Mouse (Mus musculus): ENCODE measurements around the gene Asb6. TPM values are rescaled to one million over a fixed set of nuclear protein-coding genes. Genes with fewer than 3 reads are reported as not detected.

The Asb6 gene
- total and polyA plus RNA-seq, 3 experiments = 24.7 to 58.2 (median 30.3) TPM

DNA sequence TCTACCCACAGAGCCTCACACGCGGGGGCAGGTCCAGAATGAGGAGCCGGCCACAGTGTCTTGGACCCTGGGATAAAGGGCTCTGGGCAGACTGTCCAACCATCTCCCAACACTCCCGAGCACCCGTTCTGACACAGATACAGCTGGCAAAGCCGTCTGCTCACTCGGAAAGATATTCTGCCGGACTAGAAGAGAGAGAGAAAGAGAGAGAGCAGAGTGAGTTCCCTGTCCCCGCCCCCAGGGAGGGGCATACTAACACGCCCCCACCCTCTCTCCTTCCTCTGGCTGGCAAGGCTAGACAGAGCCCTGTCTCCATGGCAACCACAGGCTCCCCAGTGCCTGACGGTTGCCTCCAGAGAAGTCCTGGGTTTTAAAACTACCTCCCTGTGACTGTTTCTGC, 33.8 kb downstream of the Asb6 start:
- peak; percentile 89 for DNase-seq

DNA sequence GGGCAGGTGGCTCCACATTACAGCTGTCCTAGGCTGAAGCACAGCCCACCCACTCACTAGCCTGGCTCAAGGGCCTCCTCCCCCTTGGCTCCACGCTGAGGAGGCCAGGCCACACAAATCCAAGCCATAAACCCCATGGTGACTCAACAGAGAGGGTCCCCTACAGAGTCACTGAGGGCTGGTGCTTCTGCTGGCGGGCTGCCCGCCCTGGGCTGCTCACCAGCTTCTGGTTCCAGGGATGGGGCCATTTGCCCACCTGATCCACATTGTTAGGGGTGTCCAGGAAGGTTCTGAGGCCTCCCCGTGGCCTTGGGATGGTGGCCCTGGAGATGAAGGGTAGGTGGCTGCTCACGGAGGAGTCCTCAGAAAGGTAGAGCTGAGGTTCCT, 34.3 kb downstream of the Asb6 start:
- peak; percentile 31 for DNase-seq

DNA sequence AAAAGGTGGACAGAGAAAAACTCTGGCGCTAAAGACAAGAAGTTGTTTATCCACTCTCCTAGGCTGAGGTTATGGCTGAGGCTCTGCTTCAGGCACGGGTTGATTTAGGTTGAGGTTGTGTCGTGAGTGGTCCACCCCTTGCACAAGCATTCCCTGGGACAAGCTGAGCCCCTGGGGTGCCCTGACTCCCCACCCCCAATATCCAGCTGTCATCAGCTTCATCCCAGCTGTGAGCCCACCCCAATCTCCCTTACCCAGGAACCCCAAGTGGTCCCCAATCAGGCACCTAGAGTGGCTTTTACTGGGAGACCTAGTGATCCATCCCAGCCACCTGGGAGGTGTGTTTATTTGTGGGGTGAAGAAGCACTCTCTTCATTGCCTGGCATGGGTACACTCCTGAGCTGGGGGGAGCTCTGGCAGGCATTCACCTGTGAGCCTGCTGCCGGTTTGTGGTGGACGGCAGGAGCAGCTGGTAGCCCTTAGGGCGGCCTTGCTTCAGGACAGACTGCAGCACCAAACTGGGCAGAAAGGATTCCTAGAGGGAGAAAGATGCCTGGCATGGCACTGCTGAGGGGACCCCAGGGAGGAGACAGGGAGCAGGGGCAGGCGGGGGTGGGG, 34.8 kb downstream of the Asb6 start:
- no peak for DNase-seq

GRCm38 (mm10) chr2:30794179-30795108, 35.7 kb downstream of the Asb6 start:
- DNase-seq = peak; percentile 96

DNA sequence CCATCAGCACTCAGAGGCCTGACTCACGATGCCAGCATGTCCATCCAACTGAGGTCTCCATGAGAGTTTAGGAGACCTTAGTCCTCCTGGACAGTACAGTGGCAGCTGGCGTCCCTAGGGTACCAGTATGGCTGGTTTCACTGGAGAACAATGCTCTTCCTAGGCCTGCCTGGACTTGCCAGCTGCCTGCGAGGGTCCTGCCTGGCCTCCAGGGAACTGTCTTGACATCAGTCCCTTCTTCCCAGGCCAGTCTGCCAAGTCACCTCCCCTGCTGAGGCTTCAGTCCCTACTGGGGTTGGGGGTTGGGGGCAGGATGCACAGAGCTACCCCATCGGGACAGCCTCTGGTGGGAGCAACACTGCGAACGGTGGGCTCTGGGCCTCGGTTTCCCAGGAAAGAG, 38.1 kb downstream of the Asb6 start:
- DNase-seq = no peak

GRCm38 (mm10) chr2:30787466-30787865, 42.7 kb downstream of the Asb6 start:
- no peak for DNase-seq

DNA sequence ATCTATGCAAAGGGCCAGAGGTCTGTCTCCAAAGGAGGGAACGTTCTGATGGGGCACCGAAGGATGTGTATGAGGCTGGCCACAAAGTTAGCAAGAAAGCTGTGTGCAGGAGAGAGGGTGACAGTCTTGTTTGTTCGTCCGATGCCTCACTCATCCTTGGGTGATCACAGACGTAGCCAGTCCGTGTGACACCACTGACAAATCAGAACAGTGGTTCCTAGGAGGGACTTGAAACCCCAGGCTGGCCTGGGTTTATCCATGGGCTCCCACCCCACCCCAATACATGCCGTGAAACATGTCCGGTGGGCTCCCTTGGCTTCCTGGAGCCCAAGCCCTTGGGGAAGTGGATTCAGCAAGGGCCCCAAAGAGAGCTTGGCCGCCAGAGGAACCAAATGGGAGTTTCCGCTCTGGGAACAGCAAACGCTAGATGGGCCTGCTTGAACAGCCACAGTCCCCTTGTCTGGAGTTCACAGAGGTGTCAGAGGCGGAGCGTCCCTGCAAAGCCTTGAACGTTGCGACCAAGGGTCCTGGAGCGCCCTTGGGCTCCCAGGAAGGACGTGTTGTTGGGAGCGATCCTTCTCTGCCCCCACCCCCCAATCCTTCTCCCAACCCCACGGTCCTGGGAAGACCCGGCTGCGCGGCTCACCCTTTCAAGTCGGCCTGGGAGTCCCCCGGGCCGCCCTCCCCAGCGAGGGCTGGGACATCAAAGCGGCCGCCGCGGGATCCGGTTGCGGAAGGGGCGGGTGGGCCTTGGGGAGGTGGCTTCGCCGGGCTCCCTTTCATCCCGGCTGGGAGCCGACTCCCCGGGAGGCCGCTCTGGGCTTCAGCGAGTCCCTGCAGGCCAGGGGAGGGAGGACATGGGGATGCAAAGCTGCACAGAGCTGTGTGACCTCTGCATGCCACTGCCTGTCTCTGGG, 45.8 kb downstream of the Asb6 start:
- peak; percentile 89 for DNase-seq

- DNase-seq = peak; percentile 85
Observed at GRCm38 (mm10) chr2:30783346-30783745, 46.8 kb downstream of the Asb6 start.

DNA sequence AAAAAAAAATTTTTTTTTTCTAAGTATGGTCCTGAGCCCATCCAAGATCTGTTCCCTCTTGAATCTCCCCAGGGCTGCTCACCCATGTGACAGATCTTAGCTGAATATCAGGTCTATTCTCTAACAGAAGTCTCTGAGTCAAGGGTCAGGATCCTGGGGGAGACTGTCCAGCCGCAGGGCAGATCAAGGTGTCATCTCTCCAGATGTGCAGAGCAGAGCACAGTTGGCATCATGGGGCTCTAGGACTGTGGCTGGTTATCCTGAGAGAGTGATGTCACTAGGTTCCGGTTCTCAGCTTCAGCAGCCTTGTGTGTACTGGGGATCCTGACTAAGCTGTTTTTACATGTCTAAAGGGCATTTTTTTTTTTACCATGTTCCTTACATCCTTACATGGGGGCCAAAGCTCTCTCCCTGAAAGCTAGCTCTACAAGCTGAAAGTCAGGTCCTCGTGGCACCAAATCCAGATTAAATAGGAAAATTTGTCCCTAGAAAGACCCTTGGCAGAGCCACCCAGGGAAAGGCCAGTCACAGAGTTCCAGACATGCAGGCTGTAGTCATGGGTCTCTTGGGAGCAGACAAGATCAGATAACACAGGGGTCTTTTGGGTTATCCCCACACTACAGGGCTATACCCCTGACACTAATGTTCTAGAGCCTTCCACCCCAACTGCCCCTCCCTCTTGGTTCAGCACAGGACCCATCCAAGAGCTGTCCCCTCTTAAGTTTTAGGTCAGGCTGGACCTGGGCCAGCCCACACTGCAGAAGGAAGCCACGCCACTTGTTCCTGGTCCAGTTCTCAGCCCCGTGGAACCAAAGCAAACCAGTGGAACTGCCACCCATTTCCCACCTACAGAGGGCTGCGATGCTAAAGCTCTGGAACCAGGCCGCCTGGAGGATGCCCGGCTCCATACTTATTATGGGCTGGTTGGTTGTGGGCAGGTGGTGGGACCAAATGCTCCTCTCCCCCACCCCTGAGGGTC, 47.5 kb downstream of the Asb6 start:
- DNase-seq = no peak

DNA sequence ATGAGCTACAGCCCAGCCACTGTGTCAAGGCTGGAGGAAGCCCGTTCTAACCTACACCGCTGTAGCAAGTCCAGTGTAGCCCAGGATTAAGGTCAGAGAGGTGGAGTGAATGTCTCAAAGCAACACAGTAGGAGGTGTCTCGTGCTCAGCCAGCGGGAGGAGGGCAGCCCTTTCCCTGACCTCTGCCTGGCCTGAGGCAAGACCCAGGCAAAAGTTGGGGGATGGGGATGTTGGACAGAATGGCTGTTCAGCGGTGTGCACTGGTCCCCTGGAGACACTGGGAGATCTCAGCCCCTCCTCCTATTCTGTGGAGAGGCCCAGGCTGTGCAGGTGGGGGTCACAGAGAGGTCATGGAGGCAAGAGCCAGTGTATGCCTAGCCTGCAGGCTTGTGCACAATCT, 50.9 kb downstream of the Asb6 start:
- DNase-seq = peak; percentile 21

DNA sequence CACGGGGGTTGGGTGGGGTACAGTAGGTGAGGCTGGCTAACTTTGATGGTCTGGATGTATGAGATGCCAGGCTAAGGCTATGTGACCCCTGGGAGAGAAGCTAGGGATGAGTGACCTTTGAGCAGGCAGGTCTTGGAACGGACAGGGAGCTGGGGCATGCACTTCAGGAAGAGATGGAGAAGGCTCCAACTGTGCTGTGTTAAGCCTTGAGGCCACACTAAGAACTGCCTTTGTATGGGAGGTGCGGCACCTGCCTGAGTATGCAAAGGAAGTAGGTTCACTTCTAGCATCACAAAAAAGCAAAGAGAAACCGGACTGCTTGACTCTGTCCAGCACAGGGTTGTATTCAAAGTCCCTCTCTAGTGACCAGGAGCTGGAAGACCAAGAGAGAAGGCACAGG, 51.9 kb downstream of the Asb6 start:
- DNase-seq = no peak

- DNase-seq = no peak
Observed at GRCm38 (mm10) chr2:30777266-30777665, 52.9 kb downstream of the Asb6 start.

GRCm38 (mm10) chr2:30775955-30776354, 54.2 kb downstream of the Asb6 start:
- no peak for DNase-seq

DNA sequence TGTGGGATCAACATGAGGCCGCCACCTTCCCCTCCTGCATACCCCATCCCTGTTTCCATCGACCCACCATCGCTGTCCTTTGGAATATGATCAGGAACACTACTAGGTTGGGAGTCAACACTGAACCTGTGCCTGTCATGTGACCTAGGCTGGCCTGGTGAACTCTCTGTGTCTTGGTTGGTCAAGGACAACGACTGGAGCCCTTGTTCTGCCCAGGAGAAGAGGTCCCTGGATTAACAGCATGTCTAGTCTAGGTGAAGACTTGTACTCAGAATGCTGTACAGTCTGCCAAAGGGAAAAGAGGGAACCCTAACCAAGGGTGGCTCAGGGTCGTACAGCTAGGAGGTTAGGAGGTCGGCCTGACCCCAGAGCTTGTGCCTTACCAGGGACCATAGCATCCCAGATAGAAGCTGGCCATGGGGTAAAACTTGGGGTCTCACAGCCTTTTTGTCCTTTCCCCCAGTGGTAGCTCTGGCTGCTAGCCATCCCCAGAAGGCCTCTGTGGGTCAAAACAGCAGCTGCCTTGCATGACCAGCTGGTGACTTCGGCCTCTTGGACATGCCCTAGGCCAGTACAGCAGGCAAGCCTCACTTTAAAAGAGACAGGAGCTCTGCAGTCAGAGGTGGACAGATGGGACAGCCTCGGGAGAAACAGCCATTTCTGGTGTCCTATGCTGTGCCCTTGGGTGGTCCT, 56.7 kb downstream of the Asb6 start:
- DNase-seq = no peak

Other genes with a start within 250 kb of the Asb6 start
- gene Cstad, start 235.3 kb downstream of the Asb6 start, total RNA-seq (2021) = 1 to 10 TPM; 1.1 to 1.8 TPM
- 0.29 and 0.30 TPM in 2 replicates for gene Cstad, start 235.3 kb downstream of the Asb6 start, polyA plus RNA-seq (2012; rRNA removed)
- 1 to 10 TPM; 1.8 to 5.0 TPM for gene 1700001O22Rik, start 26.7 kb downstream of the Asb6 start, total RNA-seq (2021)
- gene 1700001O22Rik, start 26.7 kb downstream of the Asb6 start, polyA plus RNA-seq (2012; rRNA removed) = 2.8 and 3.6 TPM in 2 replicates
- gene Ntmt1, start 22.5 kb downstream of the Asb6 start, total RNA-seq (2021) = 10 to 100 TPM; 33.5 to 45.4 TPM
- 69.9 and 77.1 TPM in 2 replicates for gene Ntmt1, start 22.5 kb downstream of the Asb6 start, polyA plus RNA-seq (2012; rRNA removed)
- gene Prrx2, start 4.6 kb upstream of the Asb6 start, total RNA-seq (2021) = 1 to 10 TPM; 2.1 to 2.2 TPM
- 4.3 and 5.0 TPM in 2 replicates for gene Prrx2, start 4.6 kb upstream of the Asb6 start, polyA plus RNA-seq (2012; rRNA removed)
- 10 to 100 TPM; 25.4 to 34.1 TPM for gene Ptges, start 99.5 kb upstream of the Asb6 start, total RNA-seq (2021)
- gene Ptges, start 99.5 kb upstream of the Asb6 start, polyA plus RNA-seq (2012; rRNA removed) = 37.9 and 73.5 TPM in 2 replicates
- gene Tor1b, start 122.6 kb upstream of the Asb6 start, total RNA-seq (2021) = 10 to 100 TPM; 49.6 to 51.2 TPM
- 61.7 and 81.7 TPM in 2 replicates for gene Tor1b, start 122.6 kb upstream of the Asb6 start, polyA plus RNA-seq (2012; rRNA removed)
- gene Tor1a, start 137.6 kb upstream of the Asb6 start, total RNA-seq (2021) = 10 to 100 TPM; 33.5 to 37.5 TPM
- gene Tor1a, start 137.6 kb upstream of the Asb6 start, polyA plus RNA-seq (2012; rRNA removed) = 57.0 and 60.9 TPM in 2 replicates
- gene BC005624, start 151.9 kb upstream of the Asb6 start, total RNA-seq (2021) = 10 to 100 TPM; 45.3 to 50.7 TPM
- 5.6 and 7.8 TPM in 2 replicates for gene BC005624, start 151.9 kb upstream of the Asb6 start, polyA plus RNA-seq (2012; rRNA removed)
- gene Usp20, start 151.9 kb upstream of the Asb6 start, total RNA-seq (2021) = 10 to 100 TPM; 24.2 to 38.1 TPM
- 21.1 and 32.9 TPM in 2 replicates for gene Usp20, start 151.9 kb upstream of the Asb6 start, polyA plus RNA-seq (2012; rRNA removed)